Mouse (Mus musculus) forebrain, embryonic 13.5 days (tissue): ENCODE data around the gene Trim38. TPM values are rescaled to one million over a fixed set of nuclear protein-coding genes. Genes with fewer than 3 reads are reported as not detected.
"Not testable (repeated sequence)": the region's sequence is repeated elsewhere in the genome, so short reads cannot be mapped to it uniquely, and the experiment has no call there.

Experiments
- ATAC-seq: fragments of 200-750 bp; cut with Nextera tagmentation; 2 replicates; pipeline ENCODE4 v1.8.0; 2017
- H3K27ac ChIP-seq: fragments of 300-500 bp; sonication (generic); 2 replicates; pipeline ENCODE4 v1.5.1; 2015; ENCODE audit warnings: inconsistent platforms, mild to moderate bottlenecking, moderate library complexity
- H3K27me3 ChIP-seq: fragments of 300-500 bp; sonication (generic); 2 replicates; pipeline ENCODE4 v1.6.1; 2015; ENCODE audit warnings: mild to moderate bottlenecking, inconsistent platforms
- H3K36me3 ChIP-seq: fragments of 300-500 bp; sonication (generic); 2 replicates; pipeline ENCODE4 v1.6.1; 2015; ENCODE audit warnings: mild to moderate bottlenecking, inconsistent platforms; ENCODE audit not compliant: poor library complexity, severe bottlenecking
- H3K4me1 ChIP-seq: fragments of 300-500 bp; sonication (generic); 2 replicates; pipeline ENCODE4 v1.6.1; 2015; ENCODE audit warnings: inconsistent platforms
- H3K4me2 ChIP-seq: fragments of 300-500 bp; sonication (generic); 2 replicates; pipeline ENCODE4 v1.6.1; 2015; ENCODE audit warnings: inconsistent platforms, mild to moderate bottlenecking, moderate library complexity
- H3K4me3 ChIP-seq: fragments of 300-500 bp; sonication (generic); 2 replicates; pipeline ENCODE4 v1.5.1; 2015; ENCODE audit warnings: mild to moderate bottlenecking, inconsistent platforms
- H3K9ac ChIP-seq: fragments of 300-500 bp; sonication (generic); 2 replicates; pipeline ENCODE4 v1.6.1; 2015; ENCODE audit warnings: mild to moderate bottlenecking, inconsistent platforms
- H3K9me3 ChIP-seq: fragments of 300-500 bp; sonication (generic); replicated peaks from 2 replicates; pipeline ENCODE4 v1.6.1; 2016; ENCODE audit warnings: inconsistent platforms
- WGBS: fragments of 180-500 bp; shearing (Covaris S2); methylation state at CpG from one replicate; pipeline ENCODE4 v1.1.7; 2015; 5-methylcytosine and 5-hydroxymethylcytosine counted together
- polyA plus RNA-seq: library from polyadenylated mRNA; unstranded; fragments of >200 nt; fragmentation: Nextera tagmentation; extraction: Ambion mirVana; gene quantifications from 2 replicates; pipeline ENCODE4 v1.2.1, GENCODE M21; 2015

Trim38 gene
- polyA plus RNA-seq, 1 experiment from 2014 or later, result 0.08 TPM

- Histone ChIP-seq H3K4me3 (peak overlapping the region; percentile 57), H3K36me3 (no peaks in the 10 kb centered on the region), H3K27ac (peak overlapping the region; percentile 98), H3K4me1 (peaks cover 25% of the 10 kb centered on the region), H3K27me3 (no peaks in the 10 kb centered on the region), H3K4me2 (peak overlapping the region; percentile 98), H3K9me3 (no peaks in the 10 kb centered on the region), H3K9ac (peak overlapping the region; percentile 92)
- WGBS, result 1% methylated on average over 14 of the region's 14 CpGs
- ATAC-seq, result no peak
These were observed 29.8 kb upstream of the Trim38 start for GRCm38 (mm10) chr13:23739922-23740252.

- Histone ChIP-seq H3K27ac (peak overlapping the region; percentile 98), H3K4me1 (peaks cover 25% of the 10 kb centered on the region), H3K4me2 (peak overlapping the region; percentile 98), H3K36me3 (no peaks in the 10 kb centered on the region), H3K4me3 (peak overlapping the region; percentile 57), H3K9me3 (no peaks in the 10 kb centered on the region), H3K27me3 (no peaks in the 10 kb centered on the region), H3K9ac (peak overlapping the region; percentile 92)
- 40% methylated on average over 13 of the region's 13 CpGs for WGBS
- ATAC-seq, result no peak
These were observed 29.4 kb upstream of the Trim38 start for GRCm38 (mm10) chr13:23740256-23740840.

GRCm38 (mm10) chr13:23740910-23741309, 28.8 kb upstream of the Trim38 start:
- no peak overlapping the region for H3K27ac ChIP-seq
- no peak overlapping the region for H3K9ac ChIP-seq
- H3K4me1 ChIP-seq, result peaks cover 25% of the 10 kb centered on the region
- no peak for ATAC-seq
- no peaks in the 10 kb centered on the region for H3K27me3 ChIP-seq
- no peaks in the 10 kb centered on the region for H3K9me3 ChIP-seq
- no peak overlapping the region for H3K4me3 ChIP-seq
- 72% methylated on average over 5 of the region's 5 CpGs for WGBS
- H3K4me2 ChIP-seq, result peak overlapping the region; percentile 98
- no peaks in the 10 kb centered on the region for H3K36me3 ChIP-seq

GRCm38 (mm10) chr13:23742007-23742406, 27.7 kb upstream of the Trim38 start:
- ATAC-seq, result no peak
- peaks cover 26% of the 10 kb centered on the region for H3K4me1 ChIP-seq
- H3K4me3 ChIP-seq, result no peak overlapping the region
- H3K9me3 ChIP-seq, result no peaks in the 10 kb centered on the region
- H3K9ac ChIP-seq, result no peak overlapping the region
- H3K27ac ChIP-seq, result no peak overlapping the region
- H3K4me2 ChIP-seq, result no peak overlapping the region
- H3K27me3 ChIP-seq, result no peaks in the 10 kb centered on the region
- H3K36me3 ChIP-seq, result no peaks in the 10 kb centered on the region

GRCm38 (mm10) chr13:23743215-23743614, 26.5 kb upstream of the Trim38 start:
- no peaks in the 10 kb centered on the region for H3K27me3 ChIP-seq
- H3K9ac ChIP-seq, result no peak overlapping the region
- ATAC-seq, result no peak
- 84% methylated on average over 5 of the region's 5 CpGs for WGBS
- peak overlapping the region; percentile 21; the same call in 1 of the 2 replicates for H3K27ac ChIP-seq
- no peak overlapping the region for H3K4me3 ChIP-seq
- no peak overlapping the region for H3K4me2 ChIP-seq
- peaks cover 35% of the 10 kb centered on the region for H3K4me1 ChIP-seq
- no peaks in the 10 kb centered on the region for H3K9me3 ChIP-seq
- no peaks in the 10 kb centered on the region for H3K36me3 ChIP-seq

- Histone ChIP-seq H3K4me3 (no peak overlapping the region; the same call in 1 of the 2 replicates), H3K9ac (peak overlapping the region; percentile 60; the same call in 1 of the 2 replicates), H3K27me3 (no peaks in the 10 kb centered on the region), H3K4me1 (peaks cover 40% of the 10 kb centered on the region), H3K4me2 (peak overlapping the region; percentile 67), H3K36me3 (no peaks in the 10 kb centered on the region), H3K9me3 (no peaks in the 10 kb centered on the region), H3K27ac (peak overlapping the region; percentile 86)
- ATAC-seq, result no peak
- WGBS, result 39% methylated on average over 4 of the region's 4 CpGs
These were observed 25.8 kb upstream of the Trim38 start for GRCm38 (mm10) chr13:23743963-23744362.

GRCm38 (mm10) chr13:23744421-23745380, 25.0 kb upstream of the Trim38 start:
- H3K4me1 ChIP-seq, result peaks cover 34% of the 10 kb centered on the region
- H3K9me3 ChIP-seq, result no peaks in the 10 kb centered on the region
- no peaks in the 10 kb centered on the region for H3K27me3 ChIP-seq
- ATAC-seq, result no peak
- H3K9ac ChIP-seq, result peak overlapping the region; percentile 60
- H3K27ac ChIP-seq, result peak overlapping the region; percentile 86
- no peaks in the 10 kb centered on the region for H3K36me3 ChIP-seq
- under 1% methylated on average over 13 of the region's 36 CpGs for WGBS
- peak overlapping the region; percentile 40 for H3K4me3 ChIP-seq
- H3K4me2 ChIP-seq, result peak overlapping the region; percentile 67

GRCm38 (mm10) chr13:23745381-23746161, 24.1 kb upstream of the Trim38 start, which contains the start of gene Hist1h3c:
TSS of gene Hist1h3c (minus strand) at chr13:23745602.
- H3K4me2 ChIP-seq, result peak within 1 kb of the TSS; percentile 67
- H3K27me3 ChIP-seq, result no peaks in the 10 kb centered on the region
- WGBS, result under 1% methylated on average over 28 of the region's 28 CpGs
- peak within 1 kb of the TSS; percentile 40 for H3K4me3 ChIP-seq
- peak; percentile 74 for ATAC-seq
- H3K9me3 ChIP-seq, result no peaks in the 10 kb centered on the region
- peak within 1 kb of the TSS; percentile 75 for H3K9ac ChIP-seq
- H3K27ac ChIP-seq, result peak within 1 kb of the TSS; percentile 96
- H3K36me3 ChIP-seq, result no peaks in the 10 kb centered on the region
- H3K4me1 ChIP-seq, result peaks cover 25% of the 10 kb centered on the region

GRCm38 (mm10) chr13:23746201-23747080, 23.3 kb upstream of the Trim38 start, which contains the start of gene Hist1h2bb:
TSS of gene Hist1h2bb (plus strand) at chr13:23746734.
- not testable (repeated sequence) for H3K36me3 ChIP-seq, H3K27me3 ChIP-seq, H3K9me3 ChIP-seq
- Histone ChIP-seq H3K4me2 (peak within 1 kb of the TSS; percentile 67), H3K4me3 (peak within 1 kb of the TSS; percentile 38), H3K4me1 (peaks cover 24% of the 10 kb centered on the region), H3K27ac (peak within 1 kb of the TSS; percentile 96), H3K9ac (peak within 1 kb of the TSS; percentile 76)
- peak; percentile 93 for ATAC-seq
- under 1% methylated on average over 47 of the region's 58 CpGs for WGBS

GRCm38 (mm10) chr13:23747081-23747891, 22.4 kb upstream of the Trim38 start:
- Histone ChIP-seq H3K4me2 (peak overlapping the region; percentile 67), H3K4me1 (peaks cover 24% of the 10 kb centered on the region), H3K27me3 (no peaks in the 10 kb centered on the region), H3K36me3 (no peaks in the 10 kb centered on the region), H3K9ac (peak overlapping the region; percentile 76), H3K4me3 (peak overlapping the region; percentile 38), H3K9me3 (no peaks in the 10 kb centered on the region), H3K27ac (peak overlapping the region; percentile 96)
- 3% methylated on average over 13 of the region's 13 CpGs for WGBS
- peak; percentile 4 for ATAC-seq
